Mouse (Mus musculus): Measurements from ENCODE around the gene Med25.

DNA sequence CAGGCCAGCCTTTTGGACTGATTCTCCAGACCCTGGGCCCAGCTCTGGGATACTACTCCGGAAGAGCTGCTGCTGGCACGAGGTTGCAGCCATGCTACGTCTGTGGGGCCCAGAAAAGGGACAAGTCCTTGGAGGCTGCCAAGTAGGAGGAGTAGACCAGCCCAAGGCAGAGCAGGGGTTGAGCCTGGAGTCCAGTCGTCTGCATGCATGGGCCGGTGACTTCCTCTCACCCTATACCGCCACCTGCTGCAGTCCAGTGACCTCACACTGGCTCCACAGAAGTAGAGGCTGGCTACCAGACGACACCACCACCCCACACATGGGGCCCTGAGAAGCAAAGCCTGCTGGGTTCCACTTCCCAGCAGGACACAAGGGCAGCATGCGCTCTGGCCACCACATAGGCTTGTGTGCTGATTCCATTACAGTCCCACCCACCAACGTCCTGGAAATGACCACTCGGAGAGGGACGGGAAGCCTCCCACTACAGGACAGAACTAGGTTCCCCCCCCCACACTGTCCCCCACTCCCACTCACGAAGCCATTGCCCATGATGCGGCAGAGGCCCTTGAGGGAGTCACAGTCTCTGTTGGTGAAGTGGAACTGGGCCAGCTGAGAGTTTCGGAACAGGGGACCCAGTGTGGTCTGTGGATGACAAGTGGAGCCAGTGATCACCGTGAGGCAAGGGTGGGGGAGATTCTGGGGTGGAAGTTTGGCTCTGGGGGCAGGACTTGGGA is 26.1 kb downstream of the Med25 start:
- TF ChIP-seq CTCF (IDR thresholded peaks at IDR 0.05; ENCODE audit: insufficient read depth, low read length) (peak; percentile 7; the same call in 1 of the 2 replicates), POLR2A (IDR thresholded peaks at IDR 0.05; ENCODE audit: borderline replicate concordance, extremely low read depth, low read depth, low read length) (peak; percentile 34; the same call in 1 of the 2 replicates)

Measured in lung, adult 2 months (tissue).